Mouse (Mus musculus) adrenal gland, adult (tissue): ENCODE results near the gene Gm17581.
"Not testable (repeated sequence)": the region's sequence is repeated elsewhere in the genome, so short reads cannot be mapped to it uniquely, and the experiment has no call there.

Experiments
- DNase-seq, 2 experiments: peaks; one replicate each; pipeline ENCODE4 v3.0.0; 2022 to 2023; ENCODE audit warnings: low spot score in 1 of 2; ENCODE audit not compliant: inconsistent age in 2 of 2

Gene Gm17581

DNA sequence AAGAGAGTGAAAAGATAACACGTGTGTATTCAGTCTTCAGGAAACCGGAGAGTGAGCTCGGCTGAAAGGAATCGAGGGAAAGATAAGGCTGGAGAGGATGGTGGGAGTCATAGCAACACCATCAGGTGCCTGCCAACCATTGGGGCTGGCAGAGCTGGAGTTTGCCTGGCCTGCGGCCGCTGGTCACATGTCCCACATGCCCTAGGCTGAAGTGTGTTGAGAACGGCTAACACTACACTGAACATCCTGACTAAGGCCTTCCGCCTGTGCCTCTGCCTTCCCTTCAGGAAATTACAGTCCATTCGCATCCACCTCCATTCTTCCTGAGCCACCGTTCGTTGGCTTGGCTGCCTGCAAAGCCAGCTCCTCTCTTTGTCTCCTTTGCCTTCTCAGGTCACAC, 6.5 kb upstream of the Gm17581 start:
- peak in 1 of 2 experiments; percentile 53 for DNase-seq

DNA sequence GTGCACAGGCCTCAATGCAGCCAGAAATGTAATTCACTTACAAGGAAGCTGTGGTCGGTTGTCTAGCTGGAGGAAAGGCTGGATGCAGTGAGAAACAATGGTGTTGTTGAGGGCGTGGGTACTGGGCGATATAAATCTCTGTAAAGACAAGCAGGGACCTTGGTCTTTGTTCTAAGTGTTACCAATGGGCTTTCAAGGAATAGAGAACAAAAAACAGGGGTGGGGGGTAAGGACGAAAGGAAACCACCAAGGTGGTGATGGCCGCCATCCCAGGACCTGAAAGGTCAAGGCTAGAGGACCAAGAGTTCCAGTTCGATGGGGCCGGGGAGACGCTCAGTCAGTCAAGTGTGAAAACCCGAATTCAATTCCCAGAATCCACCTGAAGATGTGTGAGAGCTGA, 2.1 kb upstream of the Gm17581 start:
- DNase-seq: peak; percentile 44 to 75

DNA sequence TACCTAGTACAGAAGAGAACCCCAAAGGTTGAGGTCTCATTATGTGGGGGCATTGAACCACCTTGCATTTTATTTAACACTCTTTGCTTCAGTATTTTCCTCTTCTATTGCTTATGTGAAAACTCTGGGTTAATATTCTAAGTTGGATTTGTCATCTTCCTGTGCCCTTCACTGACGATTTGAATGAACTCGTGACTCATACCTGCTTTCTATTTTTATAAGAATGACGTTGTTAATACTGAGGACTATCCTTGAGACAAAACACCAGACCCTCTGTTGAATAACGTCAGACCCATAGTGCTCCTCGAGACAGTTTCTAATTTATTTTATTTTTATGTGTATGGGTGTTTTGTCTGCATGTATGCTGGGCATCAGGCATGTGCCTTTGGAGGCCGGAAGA, 1.3 kb upstream of the Gm17581 start:
- DNase-seq: peak in 1 of 2 experiments; percentile 73

DNA sequence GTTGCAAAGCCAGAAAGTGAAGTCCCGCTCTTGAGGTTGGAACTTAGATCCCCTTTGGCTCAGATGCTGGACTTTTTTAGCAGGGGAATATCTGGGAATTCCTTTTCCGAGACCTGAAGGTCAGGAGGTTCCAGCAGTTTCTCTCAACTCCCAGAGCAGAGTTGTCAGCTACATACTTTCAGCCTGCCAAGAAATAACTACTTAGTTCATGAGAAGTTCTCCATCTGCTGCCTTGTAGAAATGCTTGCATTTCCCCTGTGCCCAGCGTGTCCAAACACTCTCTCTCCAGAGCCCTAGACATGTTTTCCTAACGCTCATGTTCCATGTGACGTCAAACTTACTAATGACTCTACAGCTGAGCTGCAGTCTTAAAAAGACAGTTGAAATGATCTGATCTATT, 586 bp downstream of the Gm17581 start:
- DNase-seq: peak in 1 of 2 experiments; percentile 43

DNA sequence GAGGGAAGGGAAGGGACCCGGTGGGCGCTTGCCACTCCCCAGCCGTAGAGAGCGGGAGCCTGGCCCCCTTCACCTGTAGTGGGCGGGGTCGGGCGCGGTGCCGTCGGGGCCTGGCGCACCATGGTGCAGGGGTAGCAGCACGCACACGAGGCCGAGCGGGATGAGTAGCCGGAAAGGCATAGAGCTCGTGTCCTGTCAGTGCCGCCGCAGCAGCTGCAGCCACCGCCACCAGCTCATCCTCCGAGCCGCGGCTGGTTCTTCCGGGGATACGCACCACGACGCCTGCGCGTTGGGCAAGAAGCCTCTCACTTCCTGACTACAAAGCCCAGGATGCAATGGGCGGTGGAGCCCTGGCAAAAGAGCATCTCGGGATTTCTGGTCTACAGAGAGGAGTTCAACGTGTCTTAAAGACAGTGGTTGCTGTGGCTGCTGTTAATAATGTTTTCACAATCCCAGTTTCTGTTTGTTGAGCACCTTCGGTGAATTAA, 6.5 kb downstream of the Gm17581 start, which contains the start of gene Edem2:
Gene Edem2 (minus strand): TSS at position 318 of the 488 bp plus-strand sequence.
- DNase-seq: peak; percentile 93 to 96

DNA sequence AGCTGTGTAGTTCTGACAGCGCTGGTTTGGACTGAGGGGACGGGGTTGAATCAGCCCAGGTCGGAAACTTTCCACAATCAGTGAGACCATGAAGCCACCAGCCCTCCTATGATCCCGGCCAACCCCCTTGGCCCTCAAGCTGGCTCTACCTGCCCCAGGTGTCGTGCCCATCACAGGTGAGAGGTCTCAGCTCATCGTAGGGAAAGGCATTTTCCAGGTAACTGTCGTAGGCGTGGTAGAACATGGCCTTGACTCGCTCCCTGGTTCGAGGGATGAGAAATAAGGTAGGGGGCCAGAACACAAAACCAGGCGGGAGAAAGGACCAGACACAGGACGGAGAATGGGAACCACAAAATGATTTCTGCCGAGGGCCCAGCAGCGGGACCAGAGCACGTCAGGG, 6.9 kb downstream of the Gm17581 start:
- DNase-seq: no peak

DNA sequence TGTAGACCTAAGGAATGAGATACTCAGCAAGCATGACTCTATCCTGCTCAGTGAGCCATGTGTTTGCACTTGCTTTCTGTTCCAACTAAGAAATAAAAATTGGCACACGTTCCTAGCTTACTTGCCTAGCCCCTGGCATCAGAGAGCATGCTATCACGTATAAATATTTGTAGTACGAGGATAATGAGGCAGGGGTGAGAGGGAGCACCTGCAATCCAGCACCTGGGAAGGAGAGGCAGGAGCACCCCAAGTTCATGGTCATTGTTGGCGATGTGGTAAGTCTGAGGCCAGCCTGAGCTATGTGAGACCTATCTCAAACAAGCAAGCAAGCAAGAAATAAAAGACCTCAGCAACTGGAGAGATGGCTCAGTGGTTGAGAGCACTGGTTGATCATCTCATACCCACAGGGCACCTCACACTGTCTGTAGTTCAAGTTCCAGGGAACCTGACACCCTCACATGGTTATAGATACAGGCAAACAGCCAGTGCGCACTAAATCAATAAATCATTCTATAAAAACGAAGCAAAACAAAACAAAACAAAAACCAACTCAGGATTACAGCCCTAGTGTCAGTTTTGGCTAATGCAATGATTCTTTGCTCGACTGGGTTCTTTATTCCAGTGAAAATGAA, 7.8 kb downstream of the Gm17581 start:
- no peak for DNase-seq

DNA sequence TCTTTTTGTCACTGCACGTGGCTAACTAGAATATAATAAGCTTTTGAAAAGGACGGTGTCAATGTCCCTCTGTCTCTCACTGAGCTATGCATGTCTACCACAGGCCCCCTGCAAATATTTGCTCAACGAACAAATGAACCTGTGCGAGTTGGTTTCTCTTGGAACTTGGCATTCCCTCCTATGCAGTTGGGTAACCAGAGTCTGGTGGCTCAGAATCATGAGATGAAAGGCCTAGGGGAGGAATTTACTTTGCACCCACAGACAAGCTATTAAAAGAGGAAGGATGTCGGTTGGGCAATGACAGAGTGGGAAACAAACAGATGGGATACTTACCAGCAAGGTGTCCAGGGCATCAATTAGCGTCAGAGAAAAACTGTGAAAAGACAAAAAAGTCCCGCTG, 9.4 kb downstream of the Gm17581 start:
- no peak for DNase-seq

DNA sequence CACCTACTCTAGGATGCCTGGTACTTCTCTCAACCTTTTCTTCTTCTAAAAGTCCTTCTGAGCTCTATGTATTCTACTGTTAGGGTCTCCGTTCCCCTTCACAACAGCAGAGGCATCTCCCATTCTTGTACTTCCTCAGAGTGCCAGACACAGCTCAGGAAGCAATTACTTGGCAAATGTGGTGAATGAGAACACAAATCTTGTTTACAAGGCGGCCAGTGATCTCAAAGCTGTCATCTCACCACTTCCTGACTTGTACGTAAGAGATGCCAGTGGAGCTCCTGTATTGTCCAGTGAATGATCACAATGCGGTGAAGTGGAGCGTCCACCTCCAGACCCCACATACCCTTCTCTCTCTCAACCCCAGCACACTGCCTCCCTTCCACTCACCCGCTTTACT, 11.1 kb downstream of the Gm17581 start:
- DNase-seq: no peak

DNA sequence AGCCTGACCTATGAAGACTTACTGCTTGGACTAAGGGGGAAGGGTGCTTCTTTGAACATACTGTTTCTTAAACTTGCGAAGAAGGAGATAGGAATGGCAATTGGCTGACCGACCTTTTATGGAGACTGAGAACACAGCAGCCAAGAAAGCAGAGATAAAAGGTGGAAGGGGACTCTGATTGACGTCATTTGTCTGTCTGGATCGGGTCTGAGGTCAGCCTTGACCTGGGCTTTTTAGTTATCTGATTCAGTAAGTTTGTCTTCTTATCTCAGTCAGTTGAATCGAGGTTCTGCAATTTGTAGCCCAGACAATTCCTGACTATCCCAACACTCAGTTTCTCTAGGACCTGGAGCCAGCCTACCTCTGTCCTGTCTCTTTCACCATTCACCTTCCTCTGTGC, 11.6 kb downstream of the Gm17581 start:
- peak; percentile 61 to 69 for DNase-seq

DNA sequence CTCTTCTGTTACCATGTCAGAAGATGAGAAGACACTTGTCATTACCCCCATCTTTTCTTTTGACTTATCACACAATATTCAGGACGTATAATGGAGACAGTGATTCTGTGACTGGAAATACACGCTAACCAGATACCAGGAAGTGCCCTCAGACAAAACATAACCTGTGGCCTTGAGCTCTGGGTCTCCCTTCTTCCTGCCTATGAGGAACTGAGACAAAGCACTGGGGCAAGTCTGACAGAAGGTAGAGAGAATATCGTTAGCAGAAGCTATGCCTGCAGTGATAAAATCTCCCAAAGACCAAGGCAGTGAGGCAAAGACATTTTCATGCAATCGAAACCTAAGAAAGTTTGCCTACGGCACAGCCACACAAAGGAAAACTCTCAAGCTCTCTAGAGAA, 15.1 kb downstream of the Gm17581 start:
- DNase-seq: no peak

DNA sequence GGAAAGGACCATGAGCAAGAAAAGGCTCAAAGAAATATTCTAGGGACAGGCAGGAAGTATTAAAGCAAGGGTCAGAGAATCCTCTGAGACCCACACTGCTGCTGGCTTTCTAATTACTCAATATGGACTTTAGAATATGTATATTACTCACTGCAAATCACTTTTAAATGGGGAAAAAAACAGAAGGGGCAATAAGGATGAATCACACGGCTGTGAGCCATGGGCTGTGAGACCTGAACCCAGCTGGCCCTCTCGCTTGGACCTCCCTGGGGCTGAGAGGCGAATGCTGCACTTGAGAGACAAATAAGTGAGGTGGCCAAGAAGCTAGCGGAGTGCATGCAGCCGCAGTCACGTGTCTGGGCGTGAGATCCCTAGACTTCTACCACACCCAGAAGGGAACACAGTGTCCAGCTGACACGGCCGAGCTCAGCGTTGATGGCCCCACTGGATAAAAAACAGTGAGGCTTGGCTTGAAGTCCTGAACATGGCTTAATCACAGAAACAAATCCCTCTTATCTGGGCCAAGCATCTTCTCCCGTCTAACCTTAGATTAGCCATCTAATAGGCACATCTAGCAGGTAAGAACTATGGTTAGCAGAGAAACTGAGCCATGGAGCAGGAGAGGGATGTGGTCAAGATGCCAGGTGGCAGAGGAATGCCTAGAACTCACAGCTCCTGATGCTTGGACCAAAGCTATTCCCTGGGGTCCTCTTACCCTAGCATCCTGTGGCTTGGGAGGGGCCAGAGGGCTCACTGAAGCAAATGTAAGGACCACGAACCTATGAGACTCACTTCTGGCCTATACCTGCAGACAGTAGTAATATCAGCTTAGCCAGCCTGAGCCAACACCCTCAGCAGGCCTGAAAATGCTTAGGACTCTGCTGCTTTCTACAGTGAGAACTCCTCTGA, 18.3 kb downstream of the Gm17581 start:
- no peak for DNase-seq

DNA sequence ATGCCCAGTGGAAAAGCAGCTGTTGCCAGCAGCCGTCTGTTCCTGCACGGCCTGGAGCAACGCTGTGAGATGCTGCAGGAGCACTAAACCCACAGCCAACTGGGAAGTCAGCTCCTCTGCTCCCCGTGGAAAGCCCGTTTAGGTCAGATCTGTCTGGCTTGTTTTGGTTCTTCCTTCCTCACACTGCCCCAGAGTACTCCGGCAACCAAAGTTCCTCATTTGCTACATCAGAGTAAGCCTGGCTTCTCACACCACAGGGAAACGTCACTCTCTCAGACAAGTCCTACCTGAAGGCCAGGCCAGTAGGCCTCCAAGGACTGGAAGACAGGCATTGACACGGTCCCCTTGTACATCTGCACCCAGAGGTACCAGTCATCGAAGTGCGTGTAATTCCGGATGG, 25.1 kb downstream of the Gm17581 start:
- DNase-seq: no peak

DNA sequence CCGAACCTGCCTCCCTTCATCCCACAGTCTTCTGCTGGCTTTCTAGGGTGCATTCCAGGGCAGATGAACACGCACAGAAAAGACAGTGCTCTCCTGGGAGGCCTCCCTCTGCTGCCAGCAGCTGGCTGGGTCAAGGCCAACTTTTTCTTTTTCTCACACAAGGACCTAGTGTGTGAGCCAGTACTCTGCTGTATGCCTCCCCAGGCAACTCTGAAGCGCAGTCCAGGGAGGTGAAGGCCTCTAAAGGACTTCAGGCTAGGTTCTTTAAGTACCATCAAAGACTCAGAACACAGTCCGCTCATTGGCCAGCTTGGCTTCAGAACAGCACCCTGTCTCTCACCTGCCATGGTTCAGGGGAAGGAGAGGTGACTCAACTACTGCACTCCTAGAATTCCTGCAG, 28.4 kb downstream of the Gm17581 start:
- DNase-seq: peak; percentile 75 to 94

DNA sequence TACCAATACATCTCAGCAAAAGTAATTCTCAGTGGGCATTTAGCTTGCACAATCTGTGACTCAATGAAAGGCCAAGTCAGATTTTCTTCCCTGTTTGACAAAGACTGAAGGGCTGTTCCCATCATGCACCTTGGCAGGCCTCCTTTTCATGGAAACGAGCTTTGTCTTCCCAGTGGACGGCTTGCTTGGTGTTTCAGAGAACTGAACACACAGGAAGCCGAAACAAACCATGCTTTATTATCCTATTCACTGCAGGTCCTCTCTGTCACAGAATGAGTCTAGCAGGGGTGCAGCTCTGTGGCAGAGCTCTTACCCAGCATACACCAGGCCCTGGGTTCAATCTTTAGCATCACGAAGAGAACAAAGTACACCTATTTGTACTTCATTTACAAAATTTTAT, 32.0 kb downstream of the Gm17581 start:
- peak in 1 of 2 experiments; percentile 76 for DNase-seq

DNA sequence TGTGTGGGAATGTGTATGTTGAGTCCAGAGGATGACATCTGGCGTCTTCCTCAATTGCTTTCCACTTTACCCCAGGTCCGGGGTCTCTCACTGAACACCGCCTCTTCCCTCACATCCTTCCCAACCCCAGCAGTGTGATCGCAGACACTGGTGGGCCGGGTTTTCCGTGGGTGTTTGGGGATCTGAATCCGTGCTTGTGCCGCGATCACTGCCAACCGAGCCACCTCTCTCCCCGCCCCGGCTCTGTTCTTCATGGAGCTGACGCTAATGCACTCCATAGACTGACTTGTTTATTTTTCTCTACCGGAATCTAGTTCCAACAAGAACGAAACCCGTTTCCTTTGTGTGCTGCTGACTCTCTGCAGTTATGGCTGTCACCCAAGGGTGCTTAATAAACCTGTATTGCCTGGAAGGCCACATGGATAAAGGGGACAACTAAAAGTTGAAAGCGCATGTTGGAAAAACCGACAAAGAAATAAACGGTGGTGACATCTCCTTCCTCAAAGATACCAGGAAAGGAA, 34.2 kb downstream of the Gm17581 start:
- no peak for DNase-seq

DNA sequence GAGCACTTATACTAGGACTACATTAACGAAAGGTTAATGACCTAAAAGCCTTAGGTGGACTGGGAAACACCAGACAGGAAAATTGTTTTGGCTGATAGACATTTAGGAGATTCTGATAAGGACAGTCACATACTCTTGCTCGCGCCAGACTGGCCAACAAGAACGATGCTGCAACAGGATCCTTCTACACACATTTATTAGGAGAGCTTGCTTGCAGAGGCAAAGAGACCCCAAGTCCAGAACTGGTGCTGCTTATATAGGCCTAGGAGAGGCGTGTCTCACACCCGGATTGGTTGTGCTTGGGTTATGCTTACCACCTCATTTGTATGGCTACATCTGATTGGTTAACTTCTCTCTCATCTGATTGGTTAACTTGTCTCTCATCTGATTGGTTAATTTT, 37.2 kb downstream of the Gm17581 start:
- DNase-seq: not testable (repeated sequence)

DNA sequence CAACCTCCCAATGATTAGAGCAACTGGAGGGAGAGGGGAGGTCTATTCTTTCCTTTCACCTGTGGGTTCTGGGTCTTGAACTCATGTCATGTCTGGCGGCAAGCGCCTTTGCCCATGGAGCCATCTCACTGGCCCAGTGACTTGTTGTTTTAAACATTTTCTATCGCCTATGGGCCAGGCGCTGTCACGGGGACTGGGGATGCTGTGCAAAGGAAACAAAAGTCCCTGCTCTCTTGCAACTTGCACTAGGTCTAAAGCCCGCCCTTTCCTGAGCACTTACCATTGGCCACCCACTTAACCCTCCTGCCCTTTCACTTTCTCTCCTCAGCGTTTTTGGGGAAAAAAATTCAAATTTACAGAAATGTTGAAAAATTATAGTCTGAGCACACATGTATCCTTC, 38.8 kb downstream of the Gm17581 start:
- no peak for DNase-seq

DNA sequence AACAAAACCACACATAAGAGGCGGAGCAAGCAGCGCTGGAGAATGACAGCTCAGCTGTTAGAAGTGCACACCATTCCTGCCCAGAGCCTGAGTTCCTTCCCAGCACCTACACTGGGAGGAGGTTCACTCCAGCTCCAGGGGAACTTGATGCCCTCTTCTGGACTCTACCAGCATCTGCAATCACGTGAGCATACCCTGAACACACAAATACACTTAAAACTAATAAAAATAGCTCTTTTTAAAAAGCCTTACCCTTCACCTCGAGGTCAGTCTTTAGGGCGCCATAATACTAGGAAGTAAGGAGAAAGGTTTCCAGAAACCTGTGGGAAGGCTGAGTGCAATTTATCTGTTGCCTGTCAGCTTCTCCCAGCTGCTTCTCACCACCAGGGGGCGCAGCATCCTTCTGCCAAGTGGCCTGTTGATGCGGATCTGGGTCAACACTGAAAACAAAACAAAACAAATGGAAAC, 39.5 kb downstream of the Gm17581 start:
- peak; percentile 86 to 97 for DNase-seq

DNA sequence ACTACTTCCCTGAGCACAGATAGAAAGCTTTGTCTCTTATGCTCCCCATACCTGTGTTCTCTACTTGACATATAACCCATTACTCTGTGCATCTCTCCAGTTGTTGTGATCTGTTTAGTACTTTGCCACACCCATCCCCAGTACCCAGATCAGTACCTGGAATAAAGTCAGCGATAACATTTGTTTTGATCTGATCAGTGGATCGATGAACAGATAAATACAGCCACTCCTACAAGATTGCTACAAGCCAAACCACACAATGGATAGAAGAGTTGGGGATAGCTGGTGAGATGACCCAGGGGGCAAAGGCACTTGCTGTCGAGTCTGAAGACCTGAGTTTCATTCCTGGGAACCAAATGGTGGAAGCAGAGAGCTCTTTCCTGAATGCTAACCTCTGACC, 40.4 kb downstream of the Gm17581 start:
- no peak for DNase-seq

DNA sequence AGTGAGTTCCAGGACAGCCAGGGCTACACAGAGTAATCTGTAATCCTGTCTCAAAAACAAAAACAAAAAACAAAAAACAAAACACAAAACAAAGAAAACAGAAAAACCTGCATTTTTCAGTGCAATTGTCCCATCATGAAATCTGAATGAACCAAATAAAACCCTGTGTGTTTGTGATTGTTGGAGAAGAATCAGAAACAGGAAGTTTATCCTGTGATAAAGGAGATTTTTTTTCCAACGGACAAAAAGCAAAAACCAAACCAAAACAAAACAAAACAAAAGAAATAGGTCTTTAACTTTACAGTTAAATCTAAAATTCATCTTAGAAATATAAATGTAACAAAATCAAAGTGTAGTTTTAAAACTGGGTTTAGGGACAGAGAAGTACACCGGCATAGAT, 41.1 kb downstream of the Gm17581 start:
- DNase-seq: no peak

DNA sequence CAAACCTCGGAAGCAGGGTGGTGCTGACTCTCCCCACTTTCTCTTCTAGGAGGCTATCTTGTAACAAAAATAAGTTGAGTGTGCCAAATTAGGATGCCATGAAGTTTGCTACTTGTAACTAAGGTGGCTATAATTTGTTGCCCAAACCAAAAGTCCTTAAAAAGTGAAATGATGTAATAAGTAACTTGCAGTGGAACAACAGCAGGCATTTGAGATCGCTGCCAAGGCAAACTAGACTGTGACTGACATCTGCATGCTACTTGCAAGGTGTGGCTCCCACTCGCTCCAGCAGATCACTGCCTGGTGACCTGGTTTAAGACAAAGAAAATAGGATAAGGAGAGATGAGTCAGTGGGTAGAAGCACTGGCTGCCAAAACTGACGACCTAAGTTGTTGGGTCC, 42.5 kb downstream of the Gm17581 start:
- DNase-seq: no peak
